Mouse (Mus musculus) heart, adult 2 months (tissue): ENCODE measurements around the gene Trmu. TPM values are rescaled to one million over a fixed set of nuclear protein-coding genes. Genes with fewer than 3 reads are reported as not detected.
"Not testable (repeated sequence)": the region's sequence is repeated elsewhere in the genome, so short reads cannot be mapped to it uniquely, and the experiment has no call there.

Source experiments
- DNase-seq, 2 experiments: peaks; one replicate each; pipeline ENCODE4 v3.0.0; 2021
- H3K27ac ChIP-seq: fragments of 200-600 bp; 2 replicates; pipeline ENCODE4 v1.8.1; 2022
- H3K27me3 ChIP-seq: fragments of 200-500 bp; 2 replicates; pipeline ENCODE4 v1.6.1; 2012; ENCODE audit warnings: mild to moderate bottlenecking, low read length, inconsistent platforms, mixed read lengths; ENCODE audit not compliant: control insufficient read depth, insufficient read depth
- H3K36me3 ChIP-seq: fragments of 200-500 bp; 2 replicates; pipeline ENCODE4 v1.6.1; 2012; ENCODE audit warnings: low read length, inconsistent platforms; ENCODE audit not compliant: control insufficient read depth, insufficient read depth
- H3K4me1 ChIP-seq: fragments of 200-500 bp; 2 replicates; pipeline ENCODE4 v1.6.1; 2011; ENCODE audit warnings: low read length; ENCODE audit not compliant: control insufficient read depth, insufficient read depth
- H3K4me3 ChIP-seq: fragments of 200-600 bp; 2 replicates; pipeline ENCODE4 v1.8.1; 2022
- H3K79me2 ChIP-seq: fragments of 200-500 bp; replicated peaks from 2 replicates; pipeline ENCODE4 v1.6.1; 2012; ENCODE audit warnings: mild to moderate bottlenecking, inconsistent platforms, low read length, moderate library complexity, mixed read lengths; ENCODE audit not compliant: control insufficient read depth, insufficient read depth
- H3K9ac ChIP-seq: fragments of 200-500 bp; 2 replicates; pipeline ENCODE4 v1.6.1; 2012; ENCODE audit warnings: low read depth, mild to moderate bottlenecking, control low read depth, inconsistent platforms, low read length, mixed read lengths
- CTCF ChIP-seq: fragments of 200-600 bp; IDR thresholded peaks from 2 replicates; pipeline ENCODE4 v1.8.1; 2022; ENCODE audit warnings: antibody characterized with exemption, mild to moderate bottlenecking, moderate library complexity
- EP300 ChIP-seq: fragments of 200-500 bp; IDR thresholded peaks from 2 replicates; pipeline ENCODE4 v1.6.1; 2011; ENCODE audit warnings: low read depth, low read length, control low read depth; ENCODE audit not compliant: insufficient read depth
- POLR2A ChIP-seq: fragments of 200-500 bp; IDR thresholded peaks from 2 replicates; pipeline ENCODE4 v1.6.1; 2011; ENCODE audit warnings: mild to moderate bottlenecking, low read depth, low read length, control low read depth; ENCODE audit not compliant: insufficient read depth
- WGBS: fragments of 180-500 bp; shearing (Covaris S2); methylation state at CpG from one replicate; pipeline ENCODE4 v1.1.7; 2018; 5-methylcytosine and 5-hydroxymethylcytosine counted together
- intact Hi-C: fragments of 180-260 bp; cut with DNase I; formaldehyde crosslinking; loops from one replicate; pipeline ENCODE4 v1.15.1; 2025
- polyA plus RNA-seq: library from polyadenylated mRNA; depleted of rRNA; stranded (reverse); fragments of >200 nt; gene quantifications from 2 replicates; pipeline ENCODE4 v1.2.3, GENCODE M21; 2012
- total RNA-seq, 2 experiments: library from RNA; stranded (reverse); gene quantifications; 2 replicates each; pipeline ENCODE4 v1.2.3; 2021

The Trmu gene
- total and polyA plus RNA-seq, 3 experiments: 15.7 to 23.5 (median 15.9) TPM

GRCm38 (mm10) chr15:85840983-85841382 lies 38.1 kb upstream of the Trmu start:
- no peaks in the 10 kb centered on the region for H3K27me3 ChIP-seq
- no peak overlapping the region for H3K4me3 ChIP-seq
- DNase-seq: peak in 1 of 2 experiments; percentile 34
- intact Hi-C loops: no loop called here
- no peaks in the 10 kb centered on the region for H3K79me2 ChIP-seq
- no peak overlapping the region for H3K27ac ChIP-seq
- 55% methylated on average over 6 of the region's 6 CpGs for WGBS
- H3K36me3 ChIP-seq: no peaks in the 10 kb centered on the region
- H3K9ac ChIP-seq: no peak overlapping the region
- TF ChIP-seq POLR2A: no peak
- TF ChIP-seq CTCF: peak; percentile 78
- H3K4me1 ChIP-seq: no peaks in the 10 kb centered on the region

GRCm38 (mm10) chr15:85841796-85842360 lies 37.2 kb upstream of the Trmu start:
- WGBS: 77% methylated on average over 5 of the region's 5 CpGs
- Histone ChIP-seq H3K36me3 (no peaks in the 10 kb centered on the region), H3K4me1 (no peaks in the 10 kb centered on the region), H3K9ac (no peak overlapping the region), H3K4me3 (no peak overlapping the region), H3K27ac (no peak overlapping the region), H3K79me2 (no peaks in the 10 kb centered on the region), H3K27me3 (no peaks in the 10 kb centered on the region)
- TF ChIP-seq EP300: no peak
- TF ChIP-seq CTCF: no peak
- TF ChIP-seq POLR2A: no peak
- DNase-seq: no peak
- intact Hi-C loops: no loop called here

- Histone ChIP-seq H3K9ac (no peak overlapping the region), H3K27me3 (no peaks in the 10 kb centered on the region), H3K4me1 (no peaks in the 10 kb centered on the region), H3K4me3 (no peak overlapping the region), H3K79me2 (no peaks in the 10 kb centered on the region), H3K27ac (no peak overlapping the region), H3K36me3 (no peaks in the 10 kb centered on the region)
- intact Hi-C loops: no loop called here
- TF ChIP-seq CTCF (no peak), EP300 (no peak), POLR2A (no peak)
- DNase-seq: no peak
Measured at GRCm38 (mm10) chr15:85845071-85845470, 34.0 kb upstream of the Trmu start.

GRCm38 (mm10) chr15:85851656-85852392 lies 27.3 kb upstream of the Trmu start:
- no peaks in the 10 kb centered on the region for H3K4me1 ChIP-seq
- no peak overlapping the region for H3K4me3 ChIP-seq
- DNase-seq: no peak
- H3K36me3 ChIP-seq: no peaks in the 10 kb centered on the region
- TF ChIP-seq EP300 (no peak), CTCF (peak; percentile 56)
- 77% methylated on average over 12 of the region's 12 CpGs for WGBS
- intact Hi-C loops: no loop called here
- H3K9ac ChIP-seq: no peak overlapping the region
- H3K27me3 ChIP-seq: no peaks in the 10 kb centered on the region
- no peaks in the 10 kb centered on the region for H3K79me2 ChIP-seq
- no peak overlapping the region for H3K27ac ChIP-seq

GRCm38 (mm10) chr15:85858980-85859489 lies 20.1 kb upstream of the Trmu start:
- H3K79me2 ChIP-seq: no peaks in the 10 kb centered on the region
- intact Hi-C loops: loop anchor here (1.0 to 2.0 kb wide), 2 partner anchors 26 to 48 kb away; partner anchors contain the start of genes Cdpf1 and Ttc38
- WGBS: 6% methylated on average over 15 of the region's 15 CpGs
- peak overlapping the region; percentile 74 for H3K9ac ChIP-seq
- peak overlapping the region; percentile 83 for H3K27ac ChIP-seq
- H3K36me3 ChIP-seq: no peaks in the 10 kb centered on the region
- peaks cover 2% of the 10 kb centered on the region; the same call in 1 of the 2 replicates for H3K4me1 ChIP-seq
- H3K27me3 ChIP-seq: no peaks in the 10 kb centered on the region
- DNase-seq: no peak
- peak overlapping the region; percentile 74 for H3K4me3 ChIP-seq
- no peak for TF ChIP-seq POLR2A
- TF ChIP-seq EP300: no peak
- TF ChIP-seq CTCF: no peak

- peak within 1 kb of the TSS; percentile 74 for H3K4me3 ChIP-seq
- no peaks in the 10 kb centered on the region for H3K27me3 ChIP-seq
- H3K27ac ChIP-seq: peak within 1 kb of the TSS; percentile 83
- DNase-seq: peak; percentile 93 to 95
- H3K36me3 ChIP-seq: no peaks in the 10 kb centered on the region
- under 1% methylated on average over 42 of the region's 42 CpGs for WGBS
- TF ChIP-seq CTCF (0 out of 2 replicates have a peak, but pooled peaks have one; percentile 5), EP300 (0 out of 2 replicates have a peak, but pooled peaks have one; percentile 6), POLR2A (peak; percentile 86)
- peaks cover 2% of the 10 kb centered on the region; the same call in 1 of the 2 replicates for H3K4me1 ChIP-seq
- H3K79me2 ChIP-seq: no peaks in the 10 kb centered on the region
- intact Hi-C loops: loop anchor here (1.0 to 2.0 kb wide), 3 partner anchors 19 to 48 kb away; partner anchors contain the start of genes Cdpf1, Trmu and Ttc38
- H3K9ac ChIP-seq: peak within 1 kb of the TSS; percentile 74
Measured at GRCm38 (mm10) chr15:85859490-85860031, 19.6 kb upstream of the Trmu start, which contains the start of gene Gtse1. Gene Gtse1, plus strand, starts transcription at chr15:85859745.

GRCm38 (mm10) chr15:85865913-85866312 lies 13.2 kb upstream of the Trmu start:
- not testable (repeated sequence) for H3K79me2 ChIP-seq, H3K27ac ChIP-seq, H3K36me3 ChIP-seq, H3K4me1 ChIP-seq, DNase-seq, H3K9ac ChIP-seq, H3K4me3 ChIP-seq, H3K27me3 ChIP-seq
- intact Hi-C loops: loop anchor here (5.0 kb wide), 2 partner anchors 254 to 269 kb away; no protein-coding TSS in a partner anchor
- whole genome bisulfite sequencing: 86% methylated on average over 7 of the region's 7 CpGs
